Mouse (Mus musculus) lung, postnatal 0 days (tissue): ENCODE results near the gene Gm9913. TPM values are rescaled to one million over a fixed set of nuclear protein-coding genes. Genes with fewer than 3 reads are reported as not detected.
A peak's percentile ranks its signal among the peaks of the same experiment; 100 is the strongest.

ENCODE experiments used
- ATAC-seq: fragments of 200-750 bp; cut with Nextera tagmentation; 2 replicates; pipeline ENCODE4 v1.8.0; 2017; ENCODE audit warnings: moderate library complexity
- DNase-seq: peaks from one replicate; pipeline ENCODE4 v3.0.0-alpha.2; 2016; ENCODE audit warnings: low spot score
- H3K27ac ChIP-seq: fragments of 300-500 bp; sonication (generic); 2 replicates; pipeline ENCODE4 v1.5.1; 2014; ENCODE audit warnings: antibody characterized with exemption, mild to moderate bottlenecking, low read length, mixed read lengths
- H3K27me3 ChIP-seq: fragments of 300-500 bp; sonication (generic); replicated peaks from 2 replicates; pipeline ENCODE4 v1.6.1; 2014; ENCODE audit warnings: low read length, mixed read lengths; ENCODE audit not compliant: insufficient read depth
- H3K36me3 ChIP-seq: fragments of 300-500 bp; sonication (generic); 2 replicates; pipeline ENCODE4 v1.6.1; 2014; ENCODE audit warnings: low read length, mixed read lengths; ENCODE audit not compliant: insufficient read depth
- H3K4me1 ChIP-seq: fragments of 300-500 bp; sonication (generic); 2 replicates; pipeline ENCODE4 v1.6.1; 2014; ENCODE audit warnings: antibody characterized with exemption, low read depth, low read length, mixed read lengths; ENCODE audit not compliant: insufficient read depth
- H3K4me2 ChIP-seq: fragments of 300-500 bp; sonication (generic); replicated peaks from 2 replicates; pipeline ENCODE4 v1.6.1; 2014; ENCODE audit warnings: low read depth, mild to moderate bottlenecking, low read length, moderate library complexity, mixed read lengths
- H3K4me3 ChIP-seq: fragments of 300-500 bp; sonication (generic); 2 replicates; pipeline ENCODE4 v1.5.1; 2014; ENCODE audit warnings: low read depth, low read length
- H3K9ac ChIP-seq: fragments of 300-500 bp; sonication (generic); replicated peaks from 2 replicates; pipeline ENCODE4 v1.6.1; 2014; ENCODE audit warnings: low read depth, mild to moderate bottlenecking
- H3K9me3 ChIP-seq: fragments of 300-500 bp; sonication (generic); 2 replicates; pipeline ENCODE4 v1.6.1; 2016; ENCODE audit warnings: low read length, mixed read lengths
- CTCF ChIP-seq: IDR thresholded peaks from 2 replicates; pipeline ENCODE4 v1.5.1; 2016; ENCODE audit warnings: antibody characterized with exemption, mild to moderate bottlenecking
- EP300 ChIP-seq: IDR thresholded peaks from 2 replicates; pipeline ENCODE4 v1.6.1; 2016; ENCODE audit warnings: antibody characterized with exemption, mild to moderate bottlenecking, control low read depth
- WGBS: fragments of 180-500 bp; shearing (Covaris S2); extraction: QIAGEN DNeasy Blood & Tissue Kit; methylation state at CpG from one replicate; pipeline ENCODE4 v1.1.7; 2014; 5-methylcytosine and 5-hydroxymethylcytosine counted together
- polyA plus RNA-seq: library from polyadenylated mRNA; unstranded; fragments of >200 nt; fragmentation: Nextera tagmentation; extraction: Ambion mirVana; gene quantifications from 2 replicates; pipeline ENCODE4 v1.2.1, GENCODE M21; 2015

The Gm9913 gene
- polyA plus RNA-seq, 1 experiment from 2014 or later, result 0.68 TPM

GRCm38 (mm10) chr2:125530665-125531064 lies 25.8 kb downstream of the Gm9913 start:
- Histone ChIP-seq H3K27me3 (no peaks in the 10 kb centered on the region), H3K4me1 (no peaks in the 10 kb centered on the region), H3K9me3 (no peaks in the 10 kb centered on the region), H3K4me2 (no peak overlapping the region), H3K9ac (no peak overlapping the region), H3K36me3 (no peaks in the 10 kb centered on the region), H3K4me3 (no peak overlapping the region), H3K27ac (no peak overlapping the region)
- ATAC-seq (peak; percentile 77), DNase-seq (peak; percentile 54)
- WGBS, result 58% methylated on average over 6 of the region's 6 CpGs
- TF ChIP-seq CTCF (no peak), EP300 (no peak)

- Histone ChIP-seq H3K4me1 (no peaks in the 10 kb centered on the region), H3K27ac (no peak overlapping the region), H3K9ac (no peak overlapping the region), H3K9me3 (no peaks in the 10 kb centered on the region), H3K27me3 (no peaks in the 10 kb centered on the region), H3K4me3 (no peak overlapping the region), H3K4me2 (no peak overlapping the region), H3K36me3 (no peaks in the 10 kb centered on the region)
- ATAC-seq (no peak), DNase-seq (no peak)
- no peak for TF ChIP-seq CTCF
- no peak for TF ChIP-seq EP300
- 84% methylated on average over 3 of the region's 3 CpGs for WGBS
Observed at GRCm38 (mm10) chr2:125539640-125540039, 34.8 kb downstream of the Gm9913 start.

GRCm38 (mm10) chr2:125540579-125540978 lies 35.7 kb downstream of the Gm9913 start:
- H3K4me2 ChIP-seq, result no peak overlapping the region
- no peak for ATAC-seq
- no peak overlapping the region for H3K27ac ChIP-seq
- no peak overlapping the region for H3K4me3 ChIP-seq
- TF ChIP-seq CTCF, result no peak
- TF ChIP-seq EP300, result no peak
- no peak overlapping the region for H3K9ac ChIP-seq
- H3K36me3 ChIP-seq, result no peaks in the 10 kb centered on the region
- no peak for DNase-seq
- H3K4me1 ChIP-seq, result no peaks in the 10 kb centered on the region
- 65% methylated on average over 7 of the region's 7 CpGs for WGBS
- H3K27me3 ChIP-seq, result no peaks in the 10 kb centered on the region
- H3K9me3 ChIP-seq, result no peaks in the 10 kb centered on the region

GRCm38 (mm10) chr2:125541451-125541850 lies 36.6 kb downstream of the Gm9913 start:
- Histone ChIP-seq H3K9me3 (no peaks in the 10 kb centered on the region), H3K4me3 (no peak overlapping the region), H3K4me2 (no peak overlapping the region), H3K4me1 (no peaks in the 10 kb centered on the region), H3K9ac (no peak overlapping the region), H3K27me3 (no peaks in the 10 kb centered on the region), H3K36me3 (no peaks in the 10 kb centered on the region), H3K27ac (no peak overlapping the region)
- TF ChIP-seq CTCF, result no peak
- no peak for TF ChIP-seq EP300
- ATAC-seq (peak; percentile 76), DNase-seq (peak; percentile 60)
- 44% methylated on average over 7 of the region's 7 CpGs for WGBS

- DNase-seq (peak; percentile 51), ATAC-seq (no peak)
- Histone ChIP-seq H3K4me3 (no peak overlapping the region), H3K9me3 (no peaks in the 10 kb centered on the region), H3K9ac (no peak overlapping the region), H3K27ac (no peak overlapping the region), H3K4me2 (no peak overlapping the region), H3K27me3 (no peaks in the 10 kb centered on the region), H3K36me3 (no peaks in the 10 kb centered on the region), H3K4me1 (no peaks in the 10 kb centered on the region)
- WGBS, result 36% methylated on average over 1 of the region's 1 CpGs
- no peak for TF ChIP-seq CTCF
- TF ChIP-seq EP300, result no peak
Observed at GRCm38 (mm10) chr2:125543646-125544045, 38.8 kb downstream of the Gm9913 start.

GRCm38 (mm10) chr2:125544986-125545385 lies 40.1 kb downstream of the Gm9913 start:
- H3K4me2 ChIP-seq, result no peak overlapping the region
- 79% methylated on average over 3 of the region's 3 CpGs for WGBS
- H3K9ac ChIP-seq, result no peak overlapping the region
- TF ChIP-seq EP300 (no peak), CTCF (no peak)
- no peaks in the 10 kb centered on the region for H3K27me3 ChIP-seq
- H3K9me3 ChIP-seq, result no peaks in the 10 kb centered on the region
- no peaks in the 10 kb centered on the region for H3K36me3 ChIP-seq
- no peak overlapping the region for H3K27ac ChIP-seq
- no peak for ATAC-seq
- H3K4me1 ChIP-seq, result no peaks in the 10 kb centered on the region
- H3K4me3 ChIP-seq, result no peak overlapping the region
- no peak for DNase-seq
